Mouse (Mus musculus) heart, adult 2 months (tissue): Measurements from ENCODE around the gene Robo2.

ENCODE experiments used
- CTCF ChIP-seq: fragments of 200-600 bp; IDR thresholded peaks from 2 replicates; pipeline ENCODE4 v1.8.1; 2022; ENCODE audit warnings: antibody characterized with exemption, mild to moderate bottlenecking, moderate library complexity
- EP300 ChIP-seq: fragments of 200-500 bp; IDR thresholded peaks from 2 replicates; pipeline ENCODE4 v1.6.1; 2011; ENCODE audit warnings: low read depth, low read length, control low read depth; ENCODE audit not compliant: insufficient read depth

DNA sequence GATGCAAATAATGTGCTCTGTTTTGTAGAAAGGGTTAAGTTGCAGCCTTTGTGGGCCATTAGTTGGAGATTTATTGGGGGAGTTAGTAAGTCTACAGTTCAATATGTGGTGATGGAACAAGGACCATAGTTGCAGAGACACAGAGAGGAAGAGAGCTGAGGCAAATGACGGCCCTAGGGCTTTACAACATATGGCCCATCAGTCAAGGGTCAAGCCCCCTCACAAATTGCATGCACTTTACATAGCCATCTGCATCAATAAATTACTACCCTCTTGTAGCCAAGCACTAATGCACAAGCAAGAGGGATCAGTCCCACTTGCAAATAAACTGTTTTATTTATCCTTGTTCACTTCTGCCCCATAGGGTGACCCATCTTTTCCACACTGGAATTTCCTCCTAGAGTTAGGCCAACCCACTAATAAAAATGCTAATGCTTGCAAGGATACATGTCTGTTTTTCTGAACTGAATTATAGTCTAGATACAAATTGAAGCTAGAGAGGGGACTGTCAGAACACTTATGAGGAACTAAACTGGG lies 194.7 kb downstream of the Robo2 start:
- TF ChIP-seq EP300: no peak
- no peak for TF ChIP-seq CTCF
